In the genomic region with DNA sequence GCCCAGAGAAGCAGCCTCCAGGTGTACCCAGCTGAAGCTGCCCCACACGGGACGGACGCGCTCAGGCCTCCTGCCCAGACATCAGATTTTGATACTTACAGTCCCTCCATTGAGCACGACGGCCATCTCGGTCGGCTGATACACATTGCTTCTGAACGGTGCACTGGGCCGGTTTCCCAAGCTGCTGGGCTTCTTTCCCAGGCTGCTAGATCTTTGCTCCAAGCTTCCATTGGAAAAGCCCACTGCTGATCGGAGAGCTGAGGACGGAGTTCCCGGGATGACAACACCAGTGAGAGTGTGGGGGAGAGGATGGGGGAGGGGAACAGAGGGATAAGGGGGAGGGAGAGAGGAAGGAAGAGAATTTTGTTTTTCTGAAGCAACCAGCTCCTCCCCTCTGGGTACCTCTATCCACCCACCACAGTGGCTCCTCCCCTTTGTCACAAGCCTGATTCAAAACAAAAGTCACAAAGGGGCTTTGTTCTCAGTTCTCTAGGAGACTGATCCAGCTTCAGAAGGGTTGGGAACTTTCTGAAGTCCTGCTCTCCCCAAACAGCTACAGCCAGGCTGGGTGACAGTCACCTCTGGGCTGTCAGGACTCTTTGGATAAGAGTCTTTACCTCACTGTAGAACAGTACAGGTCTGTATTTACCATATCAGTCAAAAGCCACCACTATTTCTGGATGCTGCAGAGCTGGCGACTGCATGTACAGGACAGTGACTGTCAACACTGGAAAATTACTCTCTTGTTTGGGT, we compare ENCODE assay signal across 8 mouse cellular contexts. TPM values are rescaled to one million over a fixed set of nuclear protein-coding genes. Genes with fewer than 3 reads are reported as not detected.
DNase-seq lines count a peak whose midpoint lies in the region; ATAC-seq and TF ChIP-seq lines count a peak whose summit lies in the region.

No protein-coding gene starts in this region.

- no peak for TF ChIP-seq POLR2A in testis, adult 2 months (IDR thresholded peaks at IDR 0.05; ENCODE audit: control insufficient read depth, low read depth, low read length)
- TF ChIP-seq POLR2A in small intestine, adult 2 months (IDR thresholded peaks at IDR 0.05; ENCODE audit: low read depth, low read length) = no peak

- DNase-seq in testis, postnatal 14 days (ENCODE audit: low spot score) = no peak
- DNase-seq in embryo, embryonic 11 days = peak; percentile 68
- DNase-seq in lung, postnatal 25 days (ENCODE audit: low spot score) = peak; percentile 19
- no peak for DNase-seq in spleen, postnatal 14 days (ENCODE audit: low spot score in 2 of 2)

- TF ChIP-seq CTCF in testis, adult 2 months (IDR thresholded peaks at IDR 0.05; ENCODE audit: control insufficient read depth, insufficient read depth, insufficient replicate concordance, low read depth, low read length) = no peak
- TF ChIP-seq CTCF in small intestine, adult 2 months (IDR thresholded peaks at IDR 0.05; ENCODE audit: extremely low read depth, insufficient read length, insufficient replicate concordance, low read depth, low read length) = no peak

- H3K27me3 ChIP-seq in testis, adult 2 months (ENCODE audit: control insufficient read depth, insufficient read depth, low read length) = no peaks in the 10 kb centered on the region
- H3K27me3 ChIP-seq in small intestine, adult 2 months (ENCODE audit: control insufficient read depth, insufficient read depth, low read length) = no peaks in the 10 kb centered on the region

- H3K36me3 ChIP-seq in testis, adult 2 months (ENCODE audit: control insufficient read depth, insufficient read depth, low read length) = no peaks in the 10 kb centered on the region
- H3K36me3 ChIP-seq in small intestine, adult 2 months (ENCODE audit: control insufficient read depth, insufficient read depth, low read length) = no peaks in the 10 kb centered on the region

- peak; percentile 44 for ATAC-seq in granulocyte monocyte progenitor cell, adult 5-6 weeks (replicated peaks; ENCODE audit: poor library complexity, severe bottlenecking)
- ATAC-seq in inflammation-experienced regulatory T-cells, adult 6 months = peak; percentile 21

- 50% methylated on average over 14 of the region's 14 CpGs for WGBS in small intestine, adult 2 months

- H3K4me1 ChIP-seq in testis, adult 2 months (ENCODE audit: control insufficient read depth, insufficient read depth, low read length) = peaks cover 2% of the 10 kb centered on the region
- no peaks in the 10 kb centered on the region for H3K4me1 ChIP-seq in small intestine, adult 2 months (ENCODE audit: control insufficient read depth, insufficient read depth, insufficient read length, low read length)

- peak overlapping the region; percentile 67 for H3K4me3 ChIP-seq in testis, adult 2 months (ENCODE audit: control insufficient read depth, low read depth, low read length)
- H3K4me3 ChIP-seq in small intestine, adult 2 months (ENCODE audit: low read depth, low read length) = 0 out of 2 replicates have a peak overlapping the region, but pooled peaks have one; percentile 1

- H3K27ac ChIP-seq in testis, adult 2 months (ENCODE audit: control insufficient read depth, insufficient read depth, low read depth, low read length) = peak overlapping the region; percentile 31
- H3K27ac ChIP-seq in small intestine, adult 2 months (ENCODE audit: insufficient read depth, low read depth, low read length) = no peak overlapping the region

RNA-seq across cellular contexts. Expression of a gene that starts 18.4 kb away (rescaled TPM):
- polyA plus RNA-seq in testis, adult 2 months (2012; rRNA removed) = 45.8 and 57.4 TPM in 2 replicates
- total RNA-seq in granulocyte monocyte progenitor cell, adult 5-6 weeks (2014; fragmentation: Nextera tagmentation) = 0.15 TPM in 1 of 2 replicates, not detected in the other
- not detected in 2 replicates for total RNA-seq in granulocyte monocyte progenitor cell, adult 5-6 weeks (2017)
- polyA plus RNA-seq in inflammation-experienced regulatory T-cells, adult 6 months (2017; shearing (Covaris generic)) = 1 to 10 TPM in 2 of 3 experiments, not detected in 1; 2.0 to 7.6 TPM
- polyA plus RNA-seq in small intestine, adult 2 months (2012; rRNA removed) = 3.6 and 3.9 TPM in 2 replicates

Comparison
In these comparisons a context has a peak if more than half of its experiments do, and no peak if none do; other contexts are left out.
1. DNase-seq: peak in embryo, embryonic 11 days (single experiment) and lung, postnatal 25 days (single experiment); none in testis, postnatal 14 days (single experiment) and spleen, postnatal 14 days (0 of 2).